Mouse (Mus musculus): ENCODE data around the gene Bod1l. TPM values are rescaled to one million over a fixed set of nuclear protein-coding genes. Genes with fewer than 3 reads are reported as not detected.

Bod1l gene
- polyA plus RNA-seq, 1 experiment from 2014 or later: 23.8 TPM

GRCm38 (mm10) chr5:41843419-41844146, 532 bp downstream of the Bod1l start:
- no peaks in the 10 kb centered on the region for H3K9me3 ChIP-seq
- 1% methylated on average over 46 of the region's 46 CpGs for WGBS
- ATAC-seq (ENCODE audit: insufficient number of reproducible peaks, low FRiP score, low TSS enrichment, low read depth): no peak
- H3K4me1 ChIP-seq: peaks cover 17% of the 10 kb centered on the region
- H3K27me3 ChIP-seq: no peaks in the 10 kb centered on the region
- H3K4me2 ChIP-seq: peak overlapping the region; percentile 76
- no peaks in the 10 kb centered on the region for H3K36me3 ChIP-seq
- peak overlapping the region; percentile 97 for H3K9ac ChIP-seq
- H3K27ac ChIP-seq: peak overlapping the region; percentile 70
- peak overlapping the region; percentile 92 for H3K4me3 ChIP-seq

DNA sequence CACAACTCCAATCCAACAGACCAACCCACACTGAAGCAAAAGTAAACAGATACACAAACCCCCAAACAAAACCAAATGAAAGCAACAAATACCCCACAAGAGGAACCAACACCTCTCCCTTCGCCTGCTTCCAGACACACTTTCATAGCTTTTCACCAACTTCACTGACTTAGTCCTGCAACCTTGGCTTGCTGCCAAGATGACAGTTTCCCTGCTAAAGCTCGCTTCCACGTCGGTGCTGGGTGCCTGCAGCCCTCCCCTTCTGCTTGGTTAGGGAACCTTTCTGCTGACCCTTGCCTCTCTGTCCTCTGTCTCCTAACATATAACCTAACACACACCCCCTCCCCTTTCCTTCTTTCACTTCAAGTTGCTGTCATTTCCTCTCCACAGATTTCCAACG, 1.4 kb downstream of the Bod1l start:
- Histone ChIP-seq H3K27me3 (no peaks in the 10 kb centered on the region), H3K4me3 (peak overlapping the region; percentile 92), H3K27ac (no peak overlapping the region), H3K9ac (no peak overlapping the region), H3K4me2 (peak overlapping the region; percentile 76), H3K4me1 (peaks cover 17% of the 10 kb centered on the region), H3K36me3 (no peaks in the 10 kb centered on the region), H3K9me3 (no peaks in the 10 kb centered on the region)
- WGBS: 18% methylated on average over 5 of the region's 5 CpGs
- ATAC-seq (ENCODE audit: insufficient number of reproducible peaks, low FRiP score, low TSS enrichment, low read depth): no peak

GRCm38 (mm10) chr5:41841735-41842134, 2.4 kb downstream of the Bod1l start:
- Histone ChIP-seq H3K27ac (no peak overlapping the region), H3K4me3 (no peak overlapping the region), H3K36me3 (no peaks in the 10 kb centered on the region), H3K9ac (no peak overlapping the region), H3K9me3 (no peaks in the 10 kb centered on the region), H3K4me2 (no peak overlapping the region), H3K4me1 (peaks cover 17% of the 10 kb centered on the region), H3K27me3 (no peaks in the 10 kb centered on the region)
- over 99% methylated on average over 5 of the region's 5 CpGs for WGBS
- ATAC-seq (ENCODE audit: insufficient number of reproducible peaks, low FRiP score, low TSS enrichment, low read depth): no peak

DNA sequence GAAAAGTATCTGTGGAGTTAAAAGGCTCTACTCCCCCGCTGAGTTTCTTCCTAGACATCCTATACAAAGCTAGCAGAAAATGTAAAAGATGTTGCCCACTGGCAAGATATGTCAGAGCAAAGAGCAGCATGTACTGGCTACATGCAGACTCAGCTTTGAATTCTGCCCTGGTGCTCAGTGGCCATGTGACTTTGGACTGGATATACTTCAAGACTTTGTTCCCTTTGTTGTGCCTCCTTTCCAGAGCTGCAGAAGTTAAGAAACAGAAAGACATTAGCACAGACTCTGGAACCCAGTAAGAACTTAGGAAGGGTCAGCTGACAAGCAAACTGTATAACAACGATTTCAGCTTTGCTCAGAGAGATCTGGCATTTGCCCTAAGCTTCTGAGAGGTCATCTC, 14.0 kb downstream of the Bod1l start:
- ATAC-seq (ENCODE audit: insufficient number of reproducible peaks, low FRiP score, low TSS enrichment, low read depth): no peak
- no peaks in the 10 kb centered on the region for H3K4me1 ChIP-seq
- H3K27ac ChIP-seq: no peak overlapping the region
- no peaks in the 10 kb centered on the region for H3K27me3 ChIP-seq
- H3K9me3 ChIP-seq: no peaks in the 10 kb centered on the region
- H3K9ac ChIP-seq: no peak overlapping the region
- 97% methylated on average over 2 of the region's 2 CpGs for WGBS
- no peak overlapping the region for H3K4me2 ChIP-seq
- H3K4me3 ChIP-seq: no peak overlapping the region
- peaks cover 77% of the 10 kb centered on the region for H3K36me3 ChIP-seq

- H3K27me3 ChIP-seq: no peaks in the 10 kb centered on the region
- H3K4me1 ChIP-seq: no peaks in the 10 kb centered on the region
- no peaks in the 10 kb centered on the region for H3K9me3 ChIP-seq
- no peak overlapping the region for H3K27ac ChIP-seq
- no peak overlapping the region for H3K9ac ChIP-seq
- no peak overlapping the region for H3K4me2 ChIP-seq
- WGBS: 92% methylated on average over 9 of the region's 9 CpGs
- peaks cover 87% of the 10 kb centered on the region for H3K36me3 ChIP-seq
- no peak for ATAC-seq (ENCODE audit: insufficient number of reproducible peaks, low FRiP score, low TSS enrichment, low read depth)
- no peak overlapping the region for H3K4me3 ChIP-seq
These were observed 23.0 kb downstream of the Bod1l start for GRCm38 (mm10) chr5:41821158-41821557.

DNA sequence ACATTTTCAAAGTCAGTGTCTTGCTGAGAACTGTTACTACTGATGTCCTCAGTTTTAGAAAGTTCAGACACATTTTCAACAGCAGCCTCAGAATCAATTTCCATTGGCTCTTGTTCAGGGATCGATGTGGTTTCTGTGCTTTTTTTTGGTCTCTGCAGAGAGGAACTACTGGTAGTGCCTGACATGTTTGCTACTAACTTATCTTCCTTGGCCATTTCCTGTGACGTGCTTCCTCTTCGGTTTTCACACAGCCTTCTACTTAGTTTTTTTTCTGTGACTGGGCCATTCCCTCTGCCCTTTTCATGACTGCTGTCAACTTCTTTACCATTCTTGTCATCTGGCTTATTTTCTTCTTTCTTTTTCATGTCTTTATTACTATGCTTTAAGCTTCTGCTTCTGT, 23.6 kb downstream of the Bod1l start:
- no peaks in the 10 kb centered on the region for H3K27me3 ChIP-seq
- no peaks in the 10 kb centered on the region for H3K4me1 ChIP-seq
- ATAC-seq (ENCODE audit: insufficient number of reproducible peaks, low FRiP score, low TSS enrichment, low read depth): no peak
- no peak overlapping the region for H3K4me3 ChIP-seq
- 86% methylated on average over 3 of the region's 3 CpGs for WGBS
- no peak overlapping the region for H3K27ac ChIP-seq
- H3K9me3 ChIP-seq: no peaks in the 10 kb centered on the region
- no peak overlapping the region for H3K4me2 ChIP-seq
- peaks cover 87% of the 10 kb centered on the region for H3K36me3 ChIP-seq
- H3K9ac ChIP-seq: no peak overlapping the region

- ATAC-seq (ENCODE audit: insufficient number of reproducible peaks, low FRiP score, low TSS enrichment, low read depth): no peak
- 70% methylated on average over 6 of the region's 6 CpGs for WGBS
- H3K4me1 ChIP-seq: no peaks in the 10 kb centered on the region
- no peaks in the 10 kb centered on the region for H3K9me3 ChIP-seq
- no peak overlapping the region for H3K4me2 ChIP-seq
- peaks cover 62% of the 10 kb centered on the region for H3K36me3 ChIP-seq
- no peak overlapping the region for H3K9ac ChIP-seq
- H3K27me3 ChIP-seq: no peaks in the 10 kb centered on the region
- H3K27ac ChIP-seq: no peak overlapping the region
- no peak overlapping the region for H3K4me3 ChIP-seq
These were observed 31.6 kb downstream of the Bod1l start for GRCm38 (mm10) chr5:41812516-41812915.

DNA sequence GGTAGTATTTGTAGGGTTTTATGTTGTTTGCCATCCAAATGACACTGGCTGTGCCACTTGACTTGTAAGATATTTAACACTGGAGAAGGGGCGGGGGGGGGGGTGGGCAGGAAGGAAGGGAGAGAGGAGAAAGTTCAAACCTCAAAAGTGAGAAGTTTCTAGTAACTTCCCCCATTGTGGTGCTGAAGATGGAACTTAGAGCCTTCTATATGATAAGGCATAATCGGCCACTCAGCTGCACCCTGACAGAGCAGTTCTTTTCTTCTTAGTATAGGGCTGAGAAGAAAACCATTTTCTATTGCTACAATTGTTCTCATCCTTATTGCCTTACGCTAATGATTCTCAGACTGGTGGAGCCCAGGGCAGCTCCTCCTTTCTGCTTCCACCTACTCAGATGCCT, 32.8 kb downstream of the Bod1l start:
- Histone ChIP-seq H3K36me3 (peaks cover 61% of the 10 kb centered on the region), H3K4me3 (no peak overlapping the region)
- WGBS: 85% methylated on average over 3 of the region's 3 CpGs

GRCm38 (mm10) chr5:41807383-41807782, 36.7 kb downstream of the Bod1l start:
- WGBS: 81% methylated on average over 2 of the region's 2 CpGs
- H3K9me3 ChIP-seq: no peaks in the 10 kb centered on the region
- H3K4me1 ChIP-seq: no peaks in the 10 kb centered on the region
- H3K4me2 ChIP-seq: no peak overlapping the region
- no peak overlapping the region for H3K27ac ChIP-seq
- H3K4me3 ChIP-seq: no peak overlapping the region
- no peak for ATAC-seq (ENCODE audit: insufficient number of reproducible peaks, low FRiP score, low TSS enrichment, low read depth)
- H3K27me3 ChIP-seq: no peaks in the 10 kb centered on the region
- H3K9ac ChIP-seq: no peak overlapping the region
- peaks cover 57% of the 10 kb centered on the region for H3K36me3 ChIP-seq

More for the DNA sequence above, 32.8 kb downstream of the Bod1l start:
- H3K4me2 ChIP-seq: no peak overlapping the region
- no peaks in the 10 kb centered on the region for H3K4me1 ChIP-seq
- no peaks in the 10 kb centered on the region for H3K9me3 ChIP-seq
- no peak for ATAC-seq (ENCODE audit: insufficient number of reproducible peaks, low FRiP score, low TSS enrichment, low read depth)
- H3K27me3 ChIP-seq: no peaks in the 10 kb centered on the region
- H3K9ac ChIP-seq: no peak overlapping the region
- no peak overlapping the region for H3K27ac ChIP-seq

- Histone ChIP-seq H3K4me3 (no peak overlapping the region), H3K27me3 (no peaks in the 10 kb centered on the region), H3K9me3 (no peaks in the 10 kb centered on the region), H3K9ac (no peak overlapping the region), H3K4me2 (no peak overlapping the region), H3K36me3 (peaks cover 51% of the 10 kb centered on the region), H3K4me1 (no peaks in the 10 kb centered on the region), H3K27ac (no peak overlapping the region)
- no peak for ATAC-seq (ENCODE audit: insufficient number of reproducible peaks, low FRiP score, low TSS enrichment, low read depth)
- 90% methylated on average over 5 of the region's 5 CpGs for WGBS
These were observed 37.9 kb downstream of the Bod1l start for GRCm38 (mm10) chr5:41806176-41806575.

DNA sequence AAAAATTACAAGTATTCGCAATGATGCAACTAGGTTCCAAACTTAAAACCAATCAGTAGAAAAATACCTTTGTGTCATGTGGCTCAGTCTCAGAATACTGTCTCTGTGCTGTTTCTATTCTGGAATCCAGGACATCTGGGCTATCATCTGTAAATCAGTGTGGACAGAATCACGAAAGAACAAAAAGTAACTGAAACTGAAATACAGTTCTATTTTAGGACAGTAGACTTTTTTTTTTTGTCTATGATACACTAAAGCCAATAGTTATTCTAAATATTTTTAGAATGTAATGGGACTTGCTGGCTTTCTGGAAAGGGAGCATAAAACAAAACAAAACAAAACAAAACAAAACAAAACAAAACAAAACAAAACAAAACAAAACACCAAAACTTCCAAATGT, 39.0 kb downstream of the Bod1l start:
- H3K27me3 ChIP-seq: no peaks in the 10 kb centered on the region
- ATAC-seq (ENCODE audit: insufficient number of reproducible peaks, low FRiP score, low TSS enrichment, low read depth): no peak
- H3K9ac ChIP-seq: no peak overlapping the region
- no peaks in the 10 kb centered on the region for H3K9me3 ChIP-seq
- H3K4me3 ChIP-seq: no peak overlapping the region
- no peak overlapping the region for H3K27ac ChIP-seq
- H3K4me1 ChIP-seq: no peaks in the 10 kb centered on the region
- H3K4me2 ChIP-seq: no peak overlapping the region
- peaks cover 54% of the 10 kb centered on the region for H3K36me3 ChIP-seq
- WGBS: 91% methylated on average over 2 of the region's 2 CpGs

GRCm38 (mm10) chr5:41804643-41805042, 39.5 kb downstream of the Bod1l start:
- Histone ChIP-seq H3K27ac (no peak overlapping the region), H3K9ac (no peak overlapping the region), H3K4me1 (no peaks in the 10 kb centered on the region), H3K9me3 (no peaks in the 10 kb centered on the region), H3K36me3 (peaks cover 57% of the 10 kb centered on the region), H3K27me3 (no peaks in the 10 kb centered on the region), H3K4me2 (no peak overlapping the region), H3K4me3 (no peak overlapping the region)
- 54% methylated on average over 2 of the region's 2 CpGs for WGBS
- no peak for ATAC-seq (ENCODE audit: insufficient number of reproducible peaks, low FRiP score, low TSS enrichment, low read depth)

DNA sequence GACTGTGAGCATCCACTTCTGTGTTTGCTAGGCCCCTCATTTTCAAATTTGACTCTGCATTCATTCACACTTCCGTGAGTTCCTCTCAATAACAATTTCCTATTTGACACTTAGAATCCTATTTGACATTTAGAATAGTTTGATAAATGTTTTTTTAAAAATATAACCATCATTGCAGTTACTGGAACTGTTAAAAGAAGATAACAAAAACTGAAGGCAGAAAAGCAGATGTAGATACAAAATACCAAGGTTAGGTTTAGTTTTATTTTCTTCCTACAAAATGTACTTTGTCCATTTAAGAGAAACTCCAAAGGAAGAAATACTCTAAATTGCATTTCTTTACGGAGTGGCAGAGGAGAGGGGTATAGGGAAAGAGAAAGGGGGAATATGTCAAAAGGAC, 42.5 kb downstream of the Bod1l start:
- no peak overlapping the region for H3K27ac ChIP-seq
- WGBS: 92% methylated on average over 2 of the region's 2 CpGs
- no peaks in the 10 kb centered on the region for H3K4me1 ChIP-seq
- no peaks in the 10 kb centered on the region for H3K9me3 ChIP-seq
- H3K4me2 ChIP-seq: no peak overlapping the region
- ATAC-seq (ENCODE audit: insufficient number of reproducible peaks, low FRiP score, low TSS enrichment, low read depth): no peak
- H3K36me3 ChIP-seq: peaks cover 58% of the 10 kb centered on the region
- H3K4me3 ChIP-seq: no peak overlapping the region
- no peak overlapping the region for H3K9ac ChIP-seq
- no peaks in the 10 kb centered on the region for H3K27me3 ChIP-seq

Measured in limb, embryonic 15.5 days (tissue).